ENCODE assay signal across 8 mouse cellular contexts in the genomic region with DNA sequence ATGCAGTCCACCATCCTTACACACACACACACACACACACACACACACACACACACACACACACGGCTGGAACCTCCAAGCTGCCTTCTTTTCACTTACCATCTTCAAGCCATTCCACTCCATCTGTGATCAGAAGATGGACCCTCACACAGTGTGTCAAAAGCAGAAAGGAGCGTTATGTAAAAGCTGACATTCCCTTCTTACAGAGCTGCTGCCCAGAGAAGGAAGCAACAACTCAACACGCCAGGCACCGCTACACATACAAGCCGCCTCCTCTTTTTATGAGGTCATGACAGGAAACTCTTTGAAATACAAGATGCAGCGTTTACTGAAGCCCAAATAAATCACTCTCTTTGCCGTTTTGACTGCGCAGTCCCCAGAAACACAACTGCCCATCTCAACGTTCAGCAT.
DNase-seq lines count a peak whose midpoint lies in the region; ATAC-seq lines count a peak whose summit lies in the region.

No protein-coding gene starts in this region.

- peaks cover 9% of the 10 kb centered on the region; the same call in 1 of the 2 replicates for H3K4me1 ChIP-seq in heart, embryonic 10.5 days
- H3K4me1 ChIP-seq in neural tube, embryonic 13.5 days (replicated peaks): peaks cover 37% of the 10 kb centered on the region

- WGBS in heart, embryonic 10.5 days: 53% methylated on average over 9 of the region's 9 CpGs
- 5% methylated on average over 9 of the region's 9 CpGs for WGBS in neural tube, embryonic 13.5 days

- H3K9ac ChIP-seq in neural tube, embryonic 13.5 days: peak overlapping the region; percentile 94

- H3K4me2 ChIP-seq in neural tube, embryonic 13.5 days: peak overlapping the region; percentile 60

- H3K36me3 ChIP-seq in heart, embryonic 10.5 days: no peaks in the 10 kb centered on the region
- H3K36me3 ChIP-seq in neural tube, embryonic 13.5 days: no peaks in the 10 kb centered on the region

- no peak overlapping the region for H3K27ac ChIP-seq in heart, embryonic 10.5 days
- H3K27ac ChIP-seq in neural tube, embryonic 13.5 days (replicated peaks): peak overlapping the region; percentile 96

- ATAC-seq in frontal cortex, adult (ENCODE audit: low TSS enrichment): peak; percentile 48
- peak; percentile 63 for ATAC-seq in neural tube, embryonic 13.5 days (ENCODE audit: low read depth)

- no peak for DNase-seq in heart, embryonic 10.5 days (ENCODE audit: low spot score)
- DNase-seq in heart, adult 11 months: no peak
- DNase-seq in cerebellum, adult 9-10 months: peak; percentile 82
- peak; percentile 30 to 44 for DNase-seq in left cerebral cortex, adult 18-20 months (ENCODE audit: low spot score in 2 of 2)
- DNase-seq in spleen, adult 18-20 months: no peak
- no peak for DNase-seq in ovary, postnatal 36 days (ENCODE audit: low spot score)

- H3K9me3 ChIP-seq in heart, embryonic 10.5 days: no peaks in the 10 kb centered on the region
- no peaks in the 10 kb centered on the region for H3K9me3 ChIP-seq in neural tube, embryonic 13.5 days

- H3K27me3 ChIP-seq in heart, embryonic 10.5 days (ENCODE audit: insufficient read depth, poor library complexity, severe bottlenecking): no peaks in the 10 kb centered on the region
- H3K27me3 ChIP-seq in neural tube, embryonic 13.5 days: no peaks in the 10 kb centered on the region

- H3K4me3 ChIP-seq in heart, embryonic 10.5 days: 0 out of 2 replicates have a peak overlapping the region, but pooled peaks have one; percentile 27
- H3K4me3 ChIP-seq in neural tube, embryonic 13.5 days: peak overlapping the region; percentile 50

Comparison
In these comparisons a context has a peak if more than half of its experiments do, and no peak if none do; other contexts are left out.
1. DNase-seq: peak in cerebellum, adult 9-10 months (single experiment) and left cerebral cortex, adult 18-20 months (2 of 2); none in heart, embryonic 10.5 days (single experiment), heart, adult 11 months (single experiment), spleen, adult 18-20 months (0 of 2) and ovary, postnatal 36 days (single experiment).